Mouse (Mus musculus) bone marrow macrophage, adult 2 months (primary cell): Measurements from ENCODE around the gene Tceal8. TPM values are rescaled to one million over a fixed set of nuclear protein-coding genes. Genes with fewer than 3 reads are reported as not detected.

Experiments used
- H3K27ac ChIP-seq: 2 replicates; pipeline ENCODE4 v1.5.1; 2012; ENCODE audit warnings: low read depth, low read length; ENCODE audit not compliant: insufficient read depth
- H3K4me1 ChIP-seq: 2 replicates; pipeline ENCODE4 v1.6.1; 2012; ENCODE audit warnings: low read length; ENCODE audit not compliant: control insufficient read depth, insufficient read depth
- H3K4me3 ChIP-seq: 2 replicates; pipeline ENCODE4 v1.5.1; 2012; ENCODE audit warnings: mild to moderate bottlenecking, low read length, moderate library complexity; ENCODE audit not compliant: insufficient read depth
- CTCF ChIP-seq: IDR thresholded peaks from 2 replicates; pipeline ENCODE4 v1.5.1; 2012; ENCODE audit warnings: low read depth, mild to moderate bottlenecking, low read length, moderate library complexity
- POLR2A ChIP-seq: IDR thresholded peaks from 2 replicates; pipeline ENCODE4 v1.6.1; 2012; ENCODE audit warnings: mild to moderate bottlenecking, low read depth, low read length, borderline replicate concordance
- polyA plus RNA-seq: library from polyadenylated mRNA; stranded (reverse); fragments of >200 nt; gene quantifications from 2 replicates; pipeline ENCODE4 v1.2.4, GENCODE M21; 2012; ENCODE audit not compliant: missing spikeins, insufficient read depth, insufficient read length

Tceal8 gene
- polyA plus RNA-seq, 1 experiment = 65.3 TPM

DNA sequence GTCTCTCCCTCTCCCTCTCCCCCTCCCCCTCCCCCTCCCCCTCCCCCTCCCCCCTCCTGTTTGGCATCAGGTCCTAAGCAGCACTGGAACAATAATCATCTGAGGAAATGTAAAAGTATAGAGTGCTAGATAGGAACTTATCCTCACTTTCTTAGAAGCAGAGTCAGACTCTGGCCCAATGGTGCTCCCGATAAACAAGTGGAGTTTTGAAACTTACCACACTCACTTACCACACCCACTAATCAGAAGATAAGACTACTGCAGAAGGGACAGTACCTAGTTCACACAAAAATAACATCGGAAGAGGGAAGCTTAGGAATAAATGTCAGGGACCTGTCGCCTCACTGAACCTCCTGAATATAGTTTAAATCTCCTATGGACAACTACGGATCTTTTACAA, 36.6 kb downstream of the Tceal8 start:
- TF ChIP-seq POLR2A = no peak
- no peak for TF ChIP-seq CTCF
- Histone ChIP-seq H3K4me3 (no peak overlapping the region), H3K4me1 (no peaks in the 10 kb centered on the region), H3K27ac (no peak overlapping the region)

DNA sequence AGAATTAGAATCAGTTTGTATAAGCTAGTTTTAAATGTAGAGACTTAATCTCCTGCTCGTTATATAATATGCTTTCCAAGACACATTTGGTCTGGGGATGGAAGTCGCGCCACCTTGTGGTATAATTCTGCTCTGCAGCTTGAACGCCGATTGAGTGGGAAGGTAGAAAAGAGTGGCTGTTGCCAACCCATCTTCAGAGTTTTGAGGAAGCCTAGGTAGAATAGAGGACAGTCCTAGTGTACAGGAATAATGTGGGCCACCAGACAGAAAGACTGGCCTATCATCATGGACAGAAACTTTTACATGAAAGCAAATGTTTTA, 44.4 kb downstream of the Tceal8 start:
- TF ChIP-seq POLR2A (no peak), CTCF (no peak; the same call in 1 of the 2 replicates)

DNA sequence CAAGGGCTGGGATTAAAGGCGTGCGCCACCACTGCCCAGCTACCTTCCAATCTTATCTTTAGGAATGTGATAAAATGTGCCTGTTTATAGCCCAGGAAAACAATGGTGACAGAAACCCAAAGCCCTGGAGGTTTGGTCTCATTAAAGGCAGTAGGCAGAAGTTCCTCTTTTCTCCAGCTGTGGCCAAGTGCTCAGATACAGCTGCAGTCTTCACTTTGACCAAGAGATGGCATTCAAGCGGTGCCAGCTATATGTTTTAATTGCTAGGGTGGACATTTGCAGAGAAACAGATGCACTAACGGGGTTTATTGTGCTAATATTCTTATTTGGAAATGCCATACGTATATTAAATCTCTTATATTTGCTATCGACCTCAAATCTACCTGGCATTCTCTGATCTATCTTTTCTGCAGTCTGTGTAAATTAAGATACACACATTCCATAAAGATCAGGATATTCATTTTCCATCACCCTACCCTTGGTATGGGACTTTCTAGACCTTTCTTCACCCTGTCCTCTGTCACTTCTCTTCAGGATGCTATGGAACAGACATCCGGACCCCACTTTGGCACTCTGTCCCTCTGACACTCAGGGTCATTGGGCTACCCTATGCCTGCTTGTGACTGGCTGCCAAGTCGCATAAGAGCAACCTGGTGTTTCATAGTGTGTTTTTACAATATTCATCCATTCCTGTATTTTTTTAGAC, 45.0 kb downstream of the Tceal8 start:
- no peak overlapping the region for H3K27ac ChIP-seq
- no peaks in the 10 kb centered on the region for H3K4me1 ChIP-seq
- H3K4me3 ChIP-seq = no peak overlapping the region
- no peak for TF ChIP-seq CTCF
- no peak for TF ChIP-seq POLR2A

More for the DNA sequence above, 44.4 kb downstream of the Tceal8 start:
- Histone ChIP-seq H3K27ac (no peak overlapping the region), H3K4me3 (no peak overlapping the region), H3K4me1 (no peaks in the 10 kb centered on the region)

Other genes starting within 250 kb of the Tceal8 start
- not detected in 2 replicates for gene Arxes2, start 178.5 kb downstream of the Tceal8 start, polyA plus RNA-seq
- gene Arxes1, start 139.0 kb downstream of the Tceal8 start, polyA plus RNA-seq = not detected in 2 replicates
- gene Bex2, start 104.1 kb downstream of the Tceal8 start, polyA plus RNA-seq = not detected in 2 replicates
- not detected in 2 replicates for gene Nxf3, start 87.1 kb downstream of the Tceal8 start, polyA plus RNA-seq
- gene Bex4, start 33.3 kb downstream of the Tceal8 start, polyA plus RNA-seq = not detected in 2 replicates
- gene Tceal5, start 31.5 kb upstream of the Tceal8 start, polyA plus RNA-seq = not detected in 2 replicates
- gene Tceal7, start 42.4 kb upstream of the Tceal8 start, polyA plus RNA-seq = not detected in 2 replicates
- not detected in 2 replicates for gene Bex1, start 43.2 kb upstream of the Tceal8 start, polyA plus RNA-seq
- gene Tceal9, start 72.7 kb upstream of the Tceal8 start, polyA plus RNA-seq = 101 and 128 TPM in 2 replicates
- gene Bex3, start 97.9 kb upstream of the Tceal8 start, polyA plus RNA-seq = 49.1 and 57.3 TPM in 2 replicates